Mouse (Mus musculus) lung, adult 2 months (tissue): ENCODE results near the gene Zfp982.

Experiments used
- CTCF ChIP-seq: fragments of 200-500 bp; IDR thresholded peaks from 2 replicates; pipeline ENCODE4 v1.5.1; 2011; ENCODE audit warnings: mild to moderate bottlenecking, low read length, control low read depth; ENCODE audit not compliant: insufficient read depth
- POLR2A ChIP-seq: fragments of 200-500 bp; IDR thresholded peaks from 2 replicates; pipeline ENCODE4 v1.6.1; 2011; ENCODE audit warnings: low read depth, mild to moderate bottlenecking, control low read depth, low read length, borderline replicate concordance; ENCODE audit errors: extremely low read depth

GRCm38 (mm10) chr4:147449099-147449581, 43.1 kb upstream of the Zfp982 start:
- TF ChIP-seq CTCF (no peak), POLR2A (no peak)
